In the genomic region with DNA sequence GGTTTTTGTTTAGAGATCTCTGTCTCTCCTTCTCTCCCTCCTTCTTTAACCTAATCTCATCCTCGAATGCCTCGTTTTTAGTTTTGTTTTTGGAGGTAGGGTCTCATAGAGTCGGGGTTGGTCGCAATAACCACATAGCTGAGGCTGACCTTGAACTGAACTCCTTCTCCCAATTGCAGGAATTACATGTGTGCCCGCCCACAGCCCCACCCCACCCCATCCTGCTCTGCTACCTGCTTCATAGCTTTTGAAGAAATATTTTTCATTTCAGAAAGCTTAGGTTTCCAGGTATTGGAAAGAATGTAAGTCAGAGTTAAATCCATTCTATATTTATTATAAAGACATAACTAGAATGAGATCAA, we compare ENCODE assay signal across 8 mouse cellular contexts. TPM values are rescaled to one million over a fixed set of nuclear protein-coding genes. Genes with fewer than 3 reads are reported as not detected.
DNase-seq lines count a peak whose midpoint lies in the region; ATAC-seq and TF ChIP-seq lines count a peak whose summit lies in the region.

No protein-coding gene starts in this region.

- H3K27ac ChIP-seq in heart, postnatal 0 days (ENCODE audit: low read depth) = peak overlapping the region; percentile 39
- peak overlapping the region; percentile 90 for H3K27ac ChIP-seq in embryonic facial prominence, embryonic 10.5 days (replicated peaks)
- H3K27ac ChIP-seq in hindbrain, embryonic 15.5 days (replicated peaks) = peak overlapping the region; percentile 80
- H3K27ac ChIP-seq in midbrain, embryonic 13.5 days = no peak overlapping the region

- ATAC-seq in heart, postnatal 0 days (ENCODE audit: insufficient read depth, low read depth) = peak; percentile 44
- ATAC-seq in hindbrain, embryonic 15.5 days (ENCODE audit: low FRiP score, low read depth) = peak; percentile 76
- peak; percentile 72 for ATAC-seq in midbrain, embryonic 13.5 days

- H3K4me2 ChIP-seq in heart, postnatal 0 days (ENCODE audit: low read depth, low read length) = peak overlapping the region; percentile 89
- H3K4me2 ChIP-seq in hindbrain, embryonic 15.5 days = peak overlapping the region; percentile 62
- H3K4me2 ChIP-seq in midbrain, embryonic 13.5 days (replicated peaks) = peak overlapping the region; percentile 68

- no peak for TF ChIP-seq EP300 in heart, postnatal 0 days (IDR thresholded peaks at IDR 0.05; ENCODE audit: low read depth)

- H3K4me1 ChIP-seq in heart, postnatal 0 days (ENCODE audit: control insufficient read depth, insufficient read depth) = no peaks in the 10 kb centered on the region
- H3K4me1 ChIP-seq in embryonic facial prominence, embryonic 10.5 days = peaks cover 13% of the 10 kb centered on the region; the same call in 1 of the 2 replicates
- H3K4me1 ChIP-seq in hindbrain, embryonic 15.5 days (replicated peaks) = peaks cover 12% of the 10 kb centered on the region; the same call in 1 of the 2 replicates
- H3K4me1 ChIP-seq in midbrain, embryonic 13.5 days (replicated peaks) = peaks cover 15% of the 10 kb centered on the region

- TF ChIP-seq CTCF in heart, postnatal 0 days (IDR thresholded peaks at IDR 0.05; ENCODE audit: low read depth) = no peak

- H3K27me3 ChIP-seq in heart, postnatal 0 days (ENCODE audit: control insufficient read depth, insufficient read depth, low read length) = no peaks in the 10 kb centered on the region
- no peaks in the 10 kb centered on the region for H3K27me3 ChIP-seq in embryonic facial prominence, embryonic 10.5 days (replicated peaks; ENCODE audit: low read depth, poor library complexity, severe bottlenecking)
- no peaks in the 10 kb centered on the region for H3K27me3 ChIP-seq in hindbrain, embryonic 15.5 days
- H3K27me3 ChIP-seq in midbrain, embryonic 13.5 days = no peaks in the 10 kb centered on the region

- intact Hi-C loops in left cerebral cortex, postnatal 36 days (cut with DNase I) = no loop called here

- H3K9ac ChIP-seq in heart, postnatal 0 days (replicated peaks; ENCODE audit: low read depth, low read length) = peak overlapping the region; percentile 85
- 0 out of 2 replicates have a peak overlapping the region, but pooled peaks have one; percentile 2 for H3K9ac ChIP-seq in hindbrain, embryonic 15.5 days
- H3K9ac ChIP-seq in midbrain, embryonic 13.5 days (replicated peaks) = no peak overlapping the region

- no peak for DNase-seq in heart, postnatal 0 days (ENCODE audit: low spot score)
- DNase-seq in heart, postnatal 4 days = no peak
- DNase-seq in embryonic facial prominence, embryonic 10.5 days (ENCODE audit: low spot score) = no peak
- DNase-seq in left cerebral cortex, postnatal 36 days (ENCODE audit: low spot score in 2 of 2) = no peak
- no peak for DNase-seq in spleen, postnatal 14 days (ENCODE audit: low spot score in 2 of 2)
- no peak for DNase-seq in ovary, postnatal 36 days (ENCODE audit: low spot score)

- H3K36me3 ChIP-seq in heart, postnatal 0 days (replicated peaks; ENCODE audit: control insufficient read depth, insufficient read depth, low read length) = no peaks in the 10 kb centered on the region
- H3K36me3 ChIP-seq in embryonic facial prominence, embryonic 10.5 days (replicated peaks) = peaks cover 9% of the 10 kb centered on the region; the same call in 1 of the 2 replicates
- no peaks in the 10 kb centered on the region for H3K36me3 ChIP-seq in hindbrain, embryonic 15.5 days
- no peaks in the 10 kb centered on the region for H3K36me3 ChIP-seq in midbrain, embryonic 13.5 days

- peak overlapping the region; percentile 80 for H3K4me3 ChIP-seq in heart, postnatal 0 days (ENCODE audit: low read depth, low read length)
- H3K4me3 ChIP-seq in embryonic facial prominence, embryonic 10.5 days = peak overlapping the region; percentile 83
- peak overlapping the region; percentile 69 for H3K4me3 ChIP-seq in hindbrain, embryonic 15.5 days
- peak overlapping the region; percentile 61 for H3K4me3 ChIP-seq in midbrain, embryonic 13.5 days (replicated peaks)

- 41% methylated on average over 5 of the region's 5 CpGs for WGBS in heart, postnatal 0 days
- 42% methylated on average over 5 of the region's 5 CpGs for WGBS in embryonic facial prominence, embryonic 10.5 days
- 53% methylated on average over 5 of the region's 5 CpGs for WGBS in hindbrain, embryonic 15.5 days
- 47% methylated on average over 5 of the region's 5 CpGs for WGBS in midbrain, embryonic 13.5 days

- H3K9me3 ChIP-seq in heart, postnatal 0 days (replicated peaks; ENCODE audit: control insufficient read depth, low read length) = no peaks in the 10 kb centered on the region
- no peaks in the 10 kb centered on the region for H3K9me3 ChIP-seq in embryonic facial prominence, embryonic 10.5 days
- H3K9me3 ChIP-seq in hindbrain, embryonic 15.5 days = no peaks in the 10 kb centered on the region
- H3K9me3 ChIP-seq in midbrain, embryonic 13.5 days = no peaks in the 10 kb centered on the region

RNA-seq across cellular contexts. Expression of gene Dtd2, which starts 0.3 kb away (rescaled TPM):
- total RNA-seq in heart, postnatal 0 days (2014; rRNA removed; ENCODE audit: low replicate concordance) = 20.3 and 25.8 TPM in 2 replicates
- polyA plus RNA-seq in heart, postnatal 0 days (2015; fragmentation: Nextera tagmentation; extraction: Ambion mirVana) = 23.6 and 24.7 TPM in 2 replicates
- 1 to 10 TPM; 8.6 to 8.7 TPM for total RNA-seq in heart, postnatal 4 days (2021)
- 23.5 and 24.3 TPM in 2 replicates for polyA plus RNA-seq in embryonic facial prominence, embryonic 10.5 days (2016; fragmentation: Nextera tagmentation; extraction: Ambion mirVana)
- 19.7 and 20.6 TPM in 2 replicates for polyA plus RNA-seq in hindbrain, embryonic 15.5 days (2015; fragmentation: Nextera tagmentation; extraction: Ambion mirVana)
- 18.7 and 20.4 TPM in 2 replicates for polyA plus RNA-seq in midbrain, embryonic 13.5 days (2015; fragmentation: Nextera tagmentation; extraction: Ambion mirVana)
- total RNA-seq in left cerebral cortex, postnatal 36 days (2021) = 10 to 100 TPM in 1 of 2 experiments, 1 to 10 TPM in 1; 9.4 to 11.6 TPM

RNA-seq across cellular contexts. Expression of gene Gpr33, which starts 21.2 kb away (rescaled TPM):
- not detected in 2 replicates for total RNA-seq in heart, postnatal 0 days (2014; rRNA removed; ENCODE audit: low replicate concordance)
- not detected in 2 replicates for polyA plus RNA-seq in heart, postnatal 0 days (2015; fragmentation: Nextera tagmentation; extraction: Ambion mirVana)
- not detected for total RNA-seq in heart, postnatal 4 days (2021)
- not detected in 2 replicates for polyA plus RNA-seq in embryonic facial prominence, embryonic 10.5 days (2016; fragmentation: Nextera tagmentation; extraction: Ambion mirVana)
- polyA plus RNA-seq in hindbrain, embryonic 15.5 days (2015; fragmentation: Nextera tagmentation; extraction: Ambion mirVana) = not detected in 2 replicates
- polyA plus RNA-seq in midbrain, embryonic 13.5 days (2015; fragmentation: Nextera tagmentation; extraction: Ambion mirVana) = not detected in 2 replicates
- total RNA-seq in left cerebral cortex, postnatal 36 days (2021) = not detected

RNA-seq across cellular contexts. Expression of gene Heatr5a, which starts 35.5 kb away (rescaled TPM):
- total RNA-seq in heart, postnatal 0 days (2014; rRNA removed; ENCODE audit: low replicate concordance) = 19.0 and 41.9 TPM in 2 replicates
- 3.1 and 3.7 TPM in 2 replicates for polyA plus RNA-seq in heart, postnatal 0 days (2015; fragmentation: Nextera tagmentation; extraction: Ambion mirVana)
- total RNA-seq in heart, postnatal 4 days (2021) = 10 to 100 TPM; 21.3 to 24.6 TPM
- polyA plus RNA-seq in embryonic facial prominence, embryonic 10.5 days (2016; fragmentation: Nextera tagmentation; extraction: Ambion mirVana) = 12.2 and 13.7 TPM in 2 replicates
- 6.9 and 7.1 TPM in 2 replicates for polyA plus RNA-seq in hindbrain, embryonic 15.5 days (2015; fragmentation: Nextera tagmentation; extraction: Ambion mirVana)
- 6.0 and 6.3 TPM in 2 replicates for polyA plus RNA-seq in midbrain, embryonic 13.5 days (2015; fragmentation: Nextera tagmentation; extraction: Ambion mirVana)
- 1 to 10 TPM; 5.5 to 8.4 TPM for total RNA-seq in left cerebral cortex, postnatal 36 days (2021)
